Mouse (Mus musculus): ENCODE results near the gene Macrod1.

Macrod1 gene

GRCm38 (mm10) chr19:7057126-7057721 lies 614 bp downstream of the Macrod1 start:
- no peak for DNase-seq (ENCODE audit: low read depth, low spot score)

- peak; percentile 98 for DNase-seq (ENCODE audit: low read depth, low spot score)
Observed at GRCm38 (mm10) chr19:7057722-7058207, 1.2 kb downstream of the Macrod1 start.

- no peak for DNase-seq (ENCODE audit: low read depth, low spot score)
Observed at GRCm38 (mm10) chr19:7058541-7058940, 1.9 kb downstream of the Macrod1 start.

GRCm38 (mm10) chr19:7062110-7062509 lies 5.5 kb downstream of the Macrod1 start:
- DNase-seq (ENCODE audit: low read depth, low spot score): no peak

GRCm38 (mm10) chr19:7062916-7063315 lies 6.3 kb downstream of the Macrod1 start:
- DNase-seq (ENCODE audit: low read depth, low spot score): no peak

GRCm38 (mm10) chr19:7064571-7064970 lies 8.0 kb downstream of the Macrod1 start:
- peak; percentile 89 for DNase-seq (ENCODE audit: low read depth, low spot score)

GRCm38 (mm10) chr19:7066034-7066827 lies 9.6 kb downstream of the Macrod1 start:
- DNase-seq (ENCODE audit: low read depth, low spot score): peak; percentile 81

GRCm38 (mm10) chr19:7066828-7067342 lies 10.3 kb downstream of the Macrod1 start:
- no peak for DNase-seq (ENCODE audit: low read depth, low spot score)

GRCm38 (mm10) chr19:7067344-7068050 lies 10.9 kb downstream of the Macrod1 start:
- DNase-seq (ENCODE audit: low read depth, low spot score): no peak

- DNase-seq (ENCODE audit: low read depth, low spot score): peak; percentile 88
Observed at GRCm38 (mm10) chr19:7068136-7068535, 11.5 kb downstream of the Macrod1 start.

- no peak for DNase-seq (ENCODE audit: low read depth, low spot score)
Observed at GRCm38 (mm10) chr19:7068661-7069531, 12.3 kb downstream of the Macrod1 start.

- no peak for DNase-seq (ENCODE audit: low read depth, low spot score)
Observed at GRCm38 (mm10) chr19:7069781-7070763, 13.5 kb downstream of the Macrod1 start.

GRCm38 (mm10) chr19:7070775-7071174 lies 14.2 kb downstream of the Macrod1 start:
- no peak for DNase-seq (ENCODE audit: low read depth, low spot score)

- DNase-seq (ENCODE audit: low read depth, low spot score): no peak
Observed at GRCm38 (mm10) chr19:7072221-7072620, 15.6 kb downstream of the Macrod1 start.

- no peak for DNase-seq (ENCODE audit: low read depth, low spot score)
Observed at GRCm38 (mm10) chr19:7073997-7074781, 17.6 kb downstream of the Macrod1 start.

- DNase-seq (ENCODE audit: low read depth, low spot score): peak; percentile 51
Observed at GRCm38 (mm10) chr19:7075336-7075735, 18.7 kb downstream of the Macrod1 start.

- DNase-seq (ENCODE audit: low read depth, low spot score): no peak
Observed at GRCm38 (mm10) chr19:7077666-7078065, 21.1 kb downstream of the Macrod1 start.

- no peak for DNase-seq (ENCODE audit: low read depth, low spot score)
Observed at GRCm38 (mm10) chr19:7078271-7078670, 21.7 kb downstream of the Macrod1 start.

All from ZHBTc4 (cell line).